Comparison of ENCODE assay signal across 10 mouse cellular contexts in genomic region chr1:133165111-133165510, GRCm38 (mm10). TPM values are rescaled to one million over a fixed set of nuclear protein-coding genes. Genes with fewer than 3 reads are reported as not detected.
DNase-seq lines count a peak whose midpoint lies in the region; ATAC-seq and TF ChIP-seq lines count a peak whose summit lies in the region.
"Had no signal": no experiment of that assay in that cellular context is flagged by ENCODE, and none has a peak within 500 bp of the region (broad histone marks: within the 10 kb centered on the region; RNA-seq: fewer than 3 reads in every experiment).

No protein-coding gene starts in this region.

- H3K9ac ChIP-seq in lung, embryonic 16.5 days (ENCODE audit: low read length) = no peak overlapping the region
- no peak overlapping the region for H3K9ac ChIP-seq in lung, postnatal 0 days (replicated peaks; ENCODE audit: low read depth)

- H3K27me3 ChIP-seq in lung, embryonic 16.5 days (ENCODE audit: control insufficient read depth, insufficient read depth, low read depth, low read length) = peaks cover 36% of the 10 kb centered on the region
- peaks cover 34% of the 10 kb centered on the region for H3K27me3 ChIP-seq in lung, postnatal 0 days (replicated peaks; ENCODE audit: insufficient read depth, low read length)
- peaks cover 95% of the 10 kb centered on the region for H3K27me3 ChIP-seq in megakaryocyte, embryonic 14.5 days (replicated peaks)

- intact Hi-C loops in left cerebral cortex, postnatal 10 days (cut with DNase I) = no loop called here
- intact Hi-C loops in left cerebral cortex, postnatal 25 days (cut with DNase I) = no loop called here

- no peak for ATAC-seq in CD4-positive, CD25-positive, alpha-beta regulatory T cell, adult 4 months
- no peak for ATAC-seq in lung, embryonic 16.5 days (ENCODE audit: low read depth)
- ATAC-seq in lung, postnatal 0 days = no peak

- TF ChIP-seq EP300 in lung, postnatal 0 days (IDR thresholded peaks at IDR 0.05) = no peak

- H3K27ac ChIP-seq in lung, embryonic 16.5 days (ENCODE audit: low read length) = no peak overlapping the region
- no peak overlapping the region for H3K27ac ChIP-seq in lung, postnatal 0 days (ENCODE audit: low read length)

- peak overlapping the region; percentile 98; the same call in 1 of the 2 replicates for H3K4me2 ChIP-seq in lung, embryonic 16.5 days (ENCODE audit: low read depth, low read length)
- no peak overlapping the region for H3K4me2 ChIP-seq in lung, postnatal 0 days (replicated peaks; ENCODE audit: low read depth, low read length)

- H3K4me1 ChIP-seq in lung, embryonic 16.5 days (replicated peaks; ENCODE audit: control insufficient read depth, insufficient read depth, low read length) = peaks cover 13% of the 10 kb centered on the region
- no peaks in the 10 kb centered on the region; the same call in 1 of the 2 replicates for H3K4me1 ChIP-seq in lung, postnatal 0 days (ENCODE audit: insufficient read depth, low read depth, low read length)
- peaks cover 29% of the 10 kb centered on the region for H3K4me1 ChIP-seq in megakaryocyte, embryonic 14.5 days

- peak; percentile 15 for DNase-seq in CD4-positive, CD25-positive, alpha-beta regulatory T cell, adult 2 months (ENCODE audit: low read depth, low spot score)
- no peak for DNase-seq in lung, postnatal 0 days (ENCODE audit: low spot score)
- no peak for DNase-seq in left cerebral cortex, postnatal 10 days (ENCODE audit: extremely low spot score in 1 of 2, low spot score in 2 of 2)
- no peak for DNase-seq in left cerebral cortex, postnatal 25 days (ENCODE audit: low spot score in 2 of 2)
- no peak for DNase-seq in urinary bladder, postnatal 25 days (ENCODE audit: low spot score)
- DNase-seq: heart, postnatal 36 days; layer of hippocampus, postnatal 36 days had no signal

- H3K9me3 ChIP-seq in lung, embryonic 16.5 days (ENCODE audit: control insufficient read depth, low read length) = no peaks in the 10 kb centered on the region
- no peaks in the 10 kb centered on the region for H3K9me3 ChIP-seq in lung, postnatal 0 days (ENCODE audit: low read length)
- no peaks in the 10 kb centered on the region for H3K9me3 ChIP-seq in megakaryocyte, embryonic 14.5 days

- no peak for TF ChIP-seq CTCF in lung, postnatal 0 days (IDR thresholded peaks at IDR 0.05)

- H3K36me3 ChIP-seq in lung, embryonic 16.5 days (ENCODE audit: control insufficient read depth, insufficient read depth, low read length) = no peaks in the 10 kb centered on the region
- H3K36me3 ChIP-seq in lung, postnatal 0 days (ENCODE audit: insufficient read depth, low read length) = no peaks in the 10 kb centered on the region
- no peaks in the 10 kb centered on the region for H3K36me3 ChIP-seq in megakaryocyte, embryonic 14.5 days (replicated peaks; ENCODE audit: low read length)

- H3K4me3 ChIP-seq in lung, embryonic 16.5 days (ENCODE audit: low read length) = no peak overlapping the region
- no peak overlapping the region for H3K4me3 ChIP-seq in lung, postnatal 0 days (ENCODE audit: low read depth, low read length)
- peak overlapping the region; percentile 64 for H3K4me3 ChIP-seq in megakaryocyte, embryonic 14.5 days (replicated peaks)

- 24% methylated on average over 11 of the region's 11 CpGs for WGBS in lung, embryonic 16.5 days
- WGBS in lung, postnatal 0 days = 26% methylated on average over 11 of the region's 11 CpGs

RNA-seq across cellular contexts. Expression of gene Plekha6, which starts 1.1 kb away (rescaled TPM):
- not detected for polyA plus RNA-seq in CD4-positive, CD25-positive, alpha-beta regulatory T cell, adult 4 months (2017; shearing (Covaris generic))
- polyA plus RNA-seq in lung, embryonic 16.5 days (2015; fragmentation: Nextera tagmentation; extraction: Ambion mirVana) = 8.0 and 8.3 TPM in 2 replicates
- 3.2 and 5.0 TPM in 2 replicates for polyA plus RNA-seq in lung, postnatal 0 days (2015; fragmentation: Nextera tagmentation; extraction: Ambion mirVana)
- 0.57 TPM in 1 of 2 replicates, not detected in the other for polyA plus RNA-seq in megakaryocyte, embryonic 14.5 days (2012; ENCODE audit: insufficient read depth, low replicate concordance)
- 10 to 100 TPM; 57.2 to 59.3 TPM for total RNA-seq in left cerebral cortex, postnatal 10 days (2021)
- total RNA-seq in left cerebral cortex, postnatal 25 days (2021) = 10 to 100 TPM; 72.2 to 84.2 TPM

RNA-seq across cellular contexts. Expression of gene Ppp1r15b, which starts 34.2 kb away (rescaled TPM):
- polyA plus RNA-seq in CD4-positive, CD25-positive, alpha-beta regulatory T cell, adult 4 months (2017; shearing (Covaris generic)) = 10 to 100 TPM; 20.6 to 21.8 TPM
- 39.0 and 42.5 TPM in 2 replicates for polyA plus RNA-seq in lung, embryonic 16.5 days (2015; fragmentation: Nextera tagmentation; extraction: Ambion mirVana)
- 19.5 and 20.0 TPM in 2 replicates for polyA plus RNA-seq in lung, postnatal 0 days (2015; fragmentation: Nextera tagmentation; extraction: Ambion mirVana)
- polyA plus RNA-seq in megakaryocyte, embryonic 14.5 days (2012; ENCODE audit: insufficient read depth, low replicate concordance) = 6.7 and 8.7 TPM in 2 replicates
- total RNA-seq in left cerebral cortex, postnatal 10 days (2021) = 10 to 100 TPM; 43.6 to 44.1 TPM
- total RNA-seq in left cerebral cortex, postnatal 25 days (2021) = 10 to 100 TPM; 43.4 to 45.7 TPM
